Mouse (Mus musculus) gastrocnemius, adult 2 months (tissue): ENCODE measurements at regions not wholly inside any gene's neighbourhood (a gene's known extent, or its start where the extent isn't known, plus 50 kb on each side); places are given as distances from the start of the nearest gene placed in this dataset.

Source experiments
- DNase-seq: peaks from one replicate; pipeline ENCODE4 v3.0.0; 2022
- H3K27ac ChIP-seq: fragments of 200-600 bp; 2 replicates; pipeline ENCODE4 v1.8.1; 2022; ENCODE audit warnings: mild to moderate bottlenecking
- H3K4me3 ChIP-seq: fragments of 200-600 bp; 2 replicates; pipeline ENCODE4 v1.8.1; 2022; ENCODE audit warnings: mild to moderate bottlenecking, moderate library complexity
- CTCF ChIP-seq: fragments of 200-600 bp; IDR thresholded peaks from 2 replicates; pipeline ENCODE4 v1.8.1; 2022; ENCODE audit warnings: antibody characterized with exemption, mild to moderate bottlenecking, moderate library complexity
- intact Hi-C: fragments of 180-260 bp; cut with DNase I; formaldehyde crosslinking; loops from one replicate; pipeline ENCODE4 v1.15.1; 2025

- no peak for TF ChIP-seq CTCF
- intact Hi-C loops = no loop called here
- Histone ChIP-seq H3K4me3 (no peak overlapping the region), H3K27ac (no peak overlapping the region)
- DNase-seq = no peak
Observed at GRCm38 (mm10) chr16:49985082-49986076, 185.0 kb downstream of the Cd47 start.

GRCm38 (mm10) chr16:49986954-49987353 is 186.6 kb downstream of the Cd47 start:
- no peak for TF ChIP-seq CTCF
- no peak overlapping the region for H3K27ac ChIP-seq
- DNase-seq = no peak
- H3K4me3 ChIP-seq = no peak overlapping the region
- intact Hi-C loops = no loop called here

GRCm38 (mm10) chr16:49995822-49996221 is 195.5 kb downstream of the Cd47 start:
- Histone ChIP-seq H3K27ac (no peak overlapping the region), H3K4me3 (no peak overlapping the region)
- no peak for DNase-seq
- intact Hi-C loops = no loop called here
- TF ChIP-seq CTCF = no peak

- no peak for TF ChIP-seq CTCF
- H3K27ac ChIP-seq = no peak overlapping the region
- H3K4me3 ChIP-seq = no peak overlapping the region
- intact Hi-C loops = no loop called here
- no peak for DNase-seq
Observed at GRCm38 (mm10) chr16:49996593-49996992, 196.3 kb downstream of the Cd47 start.

DNA sequence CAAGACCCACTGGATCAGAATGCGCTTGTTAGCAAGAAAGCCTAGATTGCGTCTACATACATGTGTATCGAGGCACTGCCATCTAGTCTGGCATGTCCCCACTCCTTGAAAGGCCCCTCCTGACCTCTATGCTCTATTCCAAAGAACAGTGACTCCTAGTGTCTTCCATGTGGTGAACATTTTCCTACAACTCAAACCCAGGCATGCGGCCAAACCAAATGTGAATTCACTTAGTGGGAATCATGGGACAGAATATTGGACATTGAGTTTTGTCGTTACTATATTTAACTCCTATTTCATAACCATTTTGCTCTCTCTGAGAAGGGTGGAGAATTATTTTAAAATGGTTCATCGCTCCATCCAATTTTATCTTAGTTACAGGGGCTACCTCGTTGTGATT is 196.7 kb downstream of the Cd47 start:
- intact Hi-C loops = no loop called here
- peak; percentile 28 for TF ChIP-seq CTCF
- H3K27ac ChIP-seq = no peak overlapping the region
- no peak overlapping the region for H3K4me3 ChIP-seq
- peak; percentile 77 for DNase-seq

DNA sequence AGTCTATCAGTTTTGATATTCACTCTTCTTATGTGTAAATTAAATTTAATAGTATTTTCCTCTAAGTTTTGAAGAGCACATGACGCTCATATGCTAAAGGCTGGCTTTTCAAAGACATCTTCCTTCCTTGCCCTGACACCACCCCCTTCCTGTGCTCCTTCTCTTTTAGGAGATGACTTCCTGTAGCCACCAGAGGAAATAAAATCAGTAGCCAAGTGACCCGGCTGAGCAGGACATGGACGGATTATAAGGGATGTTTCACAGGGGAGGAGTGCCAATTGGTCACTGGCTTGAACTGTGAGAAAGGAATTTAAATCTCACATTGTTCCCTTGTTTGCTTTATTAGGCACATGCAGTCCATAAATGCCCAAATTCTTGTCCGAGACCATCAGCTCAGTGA is 200.5 kb downstream of the Cd47 start:
- no peak for DNase-seq
- intact Hi-C loops = no loop called here
- no peak for TF ChIP-seq CTCF
- Histone ChIP-seq H3K4me3 (no peak overlapping the region), H3K27ac (no peak overlapping the region)

GRCm38 (mm10) chr16:50001662-50002455 is 201.5 kb downstream of the Cd47 start:
- no peak for DNase-seq
- intact Hi-C loops = no loop called here
- H3K4me3 ChIP-seq = no peak overlapping the region
- TF ChIP-seq CTCF = no peak
- H3K27ac ChIP-seq = no peak overlapping the region

DNA sequence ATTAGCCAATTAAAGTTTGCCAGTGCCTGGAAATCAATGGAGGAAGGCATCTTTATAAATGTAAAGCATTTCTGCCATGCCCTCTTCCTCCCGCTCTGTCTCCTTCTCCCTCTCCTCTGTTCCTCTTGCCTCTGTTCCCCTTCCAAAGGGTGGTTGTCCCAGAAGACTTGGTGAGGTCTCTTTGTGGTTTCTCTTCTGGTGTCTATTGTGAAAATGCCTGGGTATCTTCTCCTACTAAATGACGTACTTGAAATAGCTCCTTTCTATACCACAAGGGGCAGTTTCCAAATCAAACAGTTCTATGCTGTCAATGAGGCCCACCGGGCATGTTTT is 202.1 kb downstream of the Cd47 start:
- H3K4me3 ChIP-seq = no peak overlapping the region
- DNase-seq = no peak
- TF ChIP-seq CTCF = no peak
- no peak overlapping the region for H3K27ac ChIP-seq
- intact Hi-C loops = no loop called here

DNA sequence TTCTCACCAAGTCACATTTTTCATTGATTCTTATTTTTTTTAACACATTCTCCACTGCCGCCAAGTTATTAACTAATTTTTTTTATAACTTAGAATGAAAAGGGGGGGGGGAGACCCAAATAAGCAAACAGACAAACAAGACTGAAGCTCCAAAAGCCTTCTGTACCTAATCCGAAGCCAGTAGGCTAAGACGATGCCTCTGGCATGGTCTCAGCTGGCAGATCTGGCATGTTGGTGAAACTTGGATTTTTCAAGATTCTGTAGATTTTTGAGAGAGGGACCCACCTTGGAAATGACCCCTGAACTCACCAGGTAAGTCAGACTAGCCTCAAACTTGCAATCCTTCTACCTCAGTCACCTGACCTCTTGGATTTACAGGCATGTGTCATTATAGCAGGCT is 208.7 kb downstream of the Cd47 start:
- Histone ChIP-seq H3K4me3 (no peak overlapping the region), H3K27ac (no peak overlapping the region)
- intact Hi-C loops = no loop called here
- no peak for DNase-seq
- no peak for TF ChIP-seq CTCF

DNA sequence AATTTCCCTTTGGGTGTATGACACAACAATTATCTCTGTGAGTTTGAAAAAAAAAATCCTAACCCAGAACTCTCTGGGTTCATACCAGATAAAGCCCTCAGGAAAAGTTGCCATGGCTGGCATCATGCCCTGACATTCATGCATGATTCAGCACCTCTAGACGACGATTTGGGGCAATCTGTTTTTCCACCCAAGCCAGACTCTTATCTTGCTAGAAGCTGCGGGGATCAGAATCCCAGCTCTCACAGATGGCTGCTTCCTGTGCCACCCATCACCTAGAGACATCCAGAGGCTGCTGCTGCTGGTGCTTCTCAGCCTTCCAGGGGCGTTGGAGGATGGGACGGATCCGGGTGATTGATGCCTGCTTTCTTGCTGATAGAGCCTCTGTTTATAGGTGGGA is 209.2 kb downstream of the Cd47 start:
- TF ChIP-seq CTCF = no peak
- intact Hi-C loops = no loop called here
- Histone ChIP-seq H3K4me3 (no peak overlapping the region), H3K27ac (no peak overlapping the region)
- no peak for DNase-seq

DNA sequence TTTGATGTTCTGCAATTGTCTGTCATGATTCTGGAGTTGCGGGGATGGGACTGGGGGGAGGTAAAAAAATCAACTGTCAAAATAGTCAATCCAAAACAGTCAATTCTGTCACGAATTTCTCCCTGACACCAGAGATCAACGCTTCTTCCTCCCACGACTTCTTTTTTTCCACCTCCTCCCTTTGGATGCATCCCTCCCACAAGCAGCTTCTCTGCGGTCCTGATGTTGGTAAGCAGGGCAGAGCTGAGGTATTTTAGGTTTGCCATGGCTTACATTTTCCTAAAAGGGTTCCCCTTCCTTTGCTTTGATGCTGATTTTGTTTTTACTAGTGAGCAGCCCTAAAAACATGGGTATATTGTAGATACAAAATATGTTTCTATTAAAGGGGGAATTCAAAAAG is 209.7 kb downstream of the Cd47 start:
- TF ChIP-seq CTCF = no peak
- no peak for DNase-seq
- peak overlapping the region; percentile 57; the same call in 1 of the 2 replicates for H3K27ac ChIP-seq
- intact Hi-C loops = no loop called here
- H3K4me3 ChIP-seq = no peak overlapping the region

DNA sequence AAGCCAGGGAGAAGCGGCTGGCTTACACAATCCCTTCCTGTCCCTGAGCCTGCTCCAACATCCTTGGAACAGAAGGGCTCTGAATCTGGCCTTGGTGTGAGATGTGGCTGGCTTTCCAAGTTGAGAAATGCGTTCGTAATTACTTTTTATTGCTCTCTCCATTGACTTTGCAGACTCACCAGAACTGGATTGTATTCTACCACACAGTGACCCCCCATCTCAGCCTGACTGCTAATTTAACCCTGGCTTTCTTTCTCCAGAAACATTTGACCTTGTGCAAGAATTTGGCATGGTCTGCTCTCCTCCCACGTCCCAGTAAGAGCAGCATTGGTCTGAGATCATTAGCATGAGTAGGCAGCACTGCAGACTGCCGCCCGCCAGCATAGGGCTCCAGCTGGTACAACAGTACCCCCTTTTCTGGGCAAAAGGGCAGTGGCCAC is 210.2 kb downstream of the Cd47 start:
- Histone ChIP-seq H3K4me3 (no peak overlapping the region), H3K27ac (0 out of 2 replicates have a peak overlapping the region, but pooled peaks have one; percentile 57)
- intact Hi-C loops = no loop called here
- peak; percentile 64 for DNase-seq
- TF ChIP-seq CTCF = no peak

GRCm38 (mm10) chr16:50023885-50024284 is 223.6 kb downstream of the Cd47 start:
- intact Hi-C loops = no loop called here
- no peak for TF ChIP-seq CTCF
- no peak for DNase-seq
- Histone ChIP-seq H3K4me3 (no peak overlapping the region), H3K27ac (no peak overlapping the region)
